In genomic region chr13:112439917-112440361, GRCm38 (mm10) we compare ENCODE assay signal across 8 mouse cellular contexts. TPM values are rescaled to one million over a fixed set of nuclear protein-coding genes. Genes with fewer than 3 reads are reported as not detected.
A peak's percentile ranks its signal among the peaks of the same experiment; 100 is the strongest.
DNase-seq lines count a peak whose midpoint lies in the region; ATAC-seq lines count a peak whose summit lies in the region.

No protein-coding gene starts in this region.

- 11% methylated on average over 9 of the region's 9 CpGs for WGBS in hindbrain, embryonic 15.5 days
- 27% methylated on average over 9 of the region's 9 CpGs for WGBS in limb, embryonic 10.5 days

- no peak for ATAC-seq in hindbrain, embryonic 15.5 days (ENCODE audit: low FRiP score, low read depth)

- peak overlapping the region; percentile 48 for H3K4me2 ChIP-seq in hindbrain, embryonic 15.5 days

- no peaks in the 10 kb centered on the region for H3K9me3 ChIP-seq in hindbrain, embryonic 15.5 days
- H3K9me3 ChIP-seq in limb, embryonic 10.5 days (replicated peaks), result no peaks in the 10 kb centered on the region

- no peak overlapping the region for H3K27ac ChIP-seq in hindbrain, embryonic 15.5 days (replicated peaks)
- peak overlapping the region; percentile 72 for H3K27ac ChIP-seq in limb, embryonic 10.5 days

- H3K36me3 ChIP-seq in hindbrain, embryonic 15.5 days, result no peaks in the 10 kb centered on the region
- H3K36me3 ChIP-seq in limb, embryonic 10.5 days, result no peaks in the 10 kb centered on the region

- H3K9ac ChIP-seq in hindbrain, embryonic 15.5 days, result no peak overlapping the region

- peaks cover 15% of the 10 kb centered on the region for H3K4me1 ChIP-seq in hindbrain, embryonic 15.5 days (replicated peaks)
- peaks cover 18% of the 10 kb centered on the region for H3K4me1 ChIP-seq in limb, embryonic 10.5 days

- DNase-seq in CD8-positive naive resting alpha-beta T cell, adult 2 months (ENCODE audit: low read depth in 2 of 2, low spot score in 2 of 2), result peak; percentile 41 to 57
- DNase-seq in ZHBTc4 (ENCODE audit: low read depth, low spot score), result peak; percentile 97
- peak; percentile 43 for DNase-seq in gastrocnemius, adult 18-20 months (ENCODE audit: low spot score)
- peak; percentile 67 for DNase-seq in limb, embryonic 10.5 days (ENCODE audit: low spot score)
- DNase-seq in mesoderm, embryonic 11.5 days (ENCODE audit: low read depth, low spot score), result peak; percentile 69
- DNase-seq in spleen, adult 18-20 months, result peak; percentile 81 to 84
- DNase-seq in cerebellum, adult 8-10 months, result no peak

- H3K27me3 ChIP-seq in hindbrain, embryonic 15.5 days, result no peaks in the 10 kb centered on the region
- no peaks in the 10 kb centered on the region for H3K27me3 ChIP-seq in limb, embryonic 10.5 days (ENCODE audit: low read depth, poor library complexity, severe bottlenecking)

- H3K4me3 ChIP-seq in hindbrain, embryonic 15.5 days, result peak overlapping the region; percentile 9; the same call in 1 of the 2 replicates
- H3K4me3 ChIP-seq in limb, embryonic 10.5 days, result peak overlapping the region; percentile 28

RNA-seq across cellular contexts. Expression of gene Il6st, which starts 23.9 kb away (rescaled TPM):
- 100 to 1,000 TPM; 162 to 172 TPM for total RNA-seq in gastrocnemius, adult 18-20 months (2021)
- 24.8 and 26.2 TPM in 2 replicates for polyA plus RNA-seq in hindbrain, embryonic 15.5 days (2015; fragmentation: Nextera tagmentation; extraction: Ambion mirVana)
- polyA plus RNA-seq in limb, embryonic 10.5 days (2016; fragmentation: Nextera tagmentation; extraction: Ambion mirVana), result 16.1 and 21.3 TPM in 2 replicates
